Comparison of ENCODE assay signal across 23 mouse cellular contexts in genomic region chr3:136993473-136993872, GRCm38 (mm10).
DNase-seq lines count a peak whose midpoint lies in the region; ATAC-seq and TF ChIP-seq lines count a peak whose summit lies in the region.
"Had no signal": no experiment of that assay in that cellular context is flagged by ENCODE, and none has a peak within 500 bp of the region (broad histone marks: within the 10 kb centered on the region; RNA-seq: fewer than 3 reads in every experiment).

No protein-coding gene starts in this region.

- dilution Hi-C loops in CH12.LX (cut with MboI; ENCODE audit: extremely low pct_ligation_motif_present, extremely low pct_unique_long_range_greater_than_20kb, low sequenced_read_pairs), result no loop called here

- H3K9me3 ChIP-seq in intestine, embryonic 15.5 days, result no peaks in the 10 kb centered on the region
- no peaks in the 10 kb centered on the region for H3K9me3 ChIP-seq in intestine, embryonic 16.5 days (ENCODE audit: control insufficient read depth, low read length)
- no peaks in the 10 kb centered on the region for H3K9me3 ChIP-seq in lung, embryonic 16.5 days (ENCODE audit: control insufficient read depth, low read length)
- H3K9me3 ChIP-seq in CH12.LX (replicated peaks; ENCODE audit: low read length), result peaks cover 2% of the 10 kb centered on the region
- H3K9me3 ChIP-seq: forebrain, embryonic 10.5 days; heart, embryonic 12.5 days; heart, embryonic 15.5 days; hindbrain, embryonic 10.5 days; hindbrain, embryonic 13.5 days had no signal

- no peak overlapping the region for H3K9ac ChIP-seq in intestine, embryonic 15.5 days
- H3K9ac ChIP-seq in intestine, embryonic 16.5 days (ENCODE audit: low read depth, low read length), result no peak overlapping the region
- no peak overlapping the region for H3K9ac ChIP-seq in lung, embryonic 16.5 days (ENCODE audit: low read length)
- H3K9ac ChIP-seq in CH12.LX (ENCODE audit: insufficient read depth, low read depth), result no peak overlapping the region
- H3K9ac ChIP-seq: heart, embryonic 12.5 days; heart, embryonic 15.5 days; hindbrain, embryonic 13.5 days had no signal

- no peak overlapping the region for H3K4me2 ChIP-seq in intestine, embryonic 15.5 days (replicated peaks)
- H3K4me2 ChIP-seq in intestine, embryonic 16.5 days (ENCODE audit: low read depth, low read length), result no peak overlapping the region
- no peak overlapping the region for H3K4me2 ChIP-seq in lung, embryonic 16.5 days (ENCODE audit: low read depth, low read length)
- no peak overlapping the region for H3K4me2 ChIP-seq in CH12.LX (ENCODE audit: insufficient read depth, low read depth, poor library complexity, severe bottlenecking)
- H3K4me2 ChIP-seq: heart, embryonic 12.5 days; heart, embryonic 15.5 days; hindbrain, embryonic 13.5 days had no signal

- TF ChIP-seq EP300 in CH12.LX (IDR thresholded peaks at IDR 0.05; ENCODE audit: low read length), result peak; percentile 64

- in situ Hi-C loops in CH12.LX (cut with MboI; ENCODE audit: low pct_ligation_motif_present, low pct_unique_long_range_greater_than_20kb, low sequenced_read_pairs), result no loop called here

- H3K27ac ChIP-seq in intestine, embryonic 15.5 days, result no peak overlapping the region
- H3K27ac ChIP-seq in intestine, embryonic 16.5 days (ENCODE audit: low read length), result no peak overlapping the region
- no peak overlapping the region for H3K27ac ChIP-seq in lung, embryonic 16.5 days (ENCODE audit: low read length)
- no peak overlapping the region for H3K27ac ChIP-seq in CH12.LX (ENCODE audit: insufficient read depth, low read depth)
- H3K27ac ChIP-seq: forebrain, embryonic 10.5 days; gastrocnemius, adult 2 months; heart, embryonic 15.5 days; hindbrain, embryonic 10.5 days; hindbrain, embryonic 13.5 days had no signal

- H3K79me2 ChIP-seq in CH12.LX (replicated peaks; ENCODE audit: control insufficient read depth, extremely low read depth, insufficient read depth, poor library complexity, severe bottlenecking), result no peaks in the 10 kb centered on the region

- TF ChIP-seq POLR2A in CH12.LX (IDR thresholded peaks at IDR 0.05; ENCODE audit: low read depth, low read length), result no peak

- H3K4me3 ChIP-seq in intestine, embryonic 15.5 days (replicated peaks), result no peak overlapping the region
- no peak overlapping the region for H3K4me3 ChIP-seq in intestine, embryonic 16.5 days (ENCODE audit: low read length)
- H3K4me3 ChIP-seq in lung, embryonic 16.5 days (ENCODE audit: low read length), result no peak overlapping the region
- H3K4me3 ChIP-seq in CH12.LX (replicated peaks in 1 of 3; ENCODE audit: low read depth in 2 of 3, low read length in 2 of 3, poor library complexity in 1 of 3), result no peak overlapping the region
- H3K4me3 ChIP-seq: forebrain, embryonic 10.5 days; gastrocnemius, adult 2 months; heart, embryonic 12.5 days; heart, embryonic 15.5 days; hindbrain, embryonic 10.5 days; hindbrain, embryonic 13.5 days had no signal

- TF ChIP-seq RAD21 in CH12.LX (IDR thresholded peaks at IDR 0.05; ENCODE audit: low read depth, low read length), result no peak; the same call in 1 of the 2 replicates

- peak; percentile 49; the same call in 1 of the 2 replicates for ATAC-seq in intestine, embryonic 15.5 days
- ATAC-seq in intestine, embryonic 16.5 days, result no peak
- ATAC-seq in lung, embryonic 16.5 days (ENCODE audit: low read depth), result peak; percentile 82
- ATAC-seq: activated CD4-positive, CD25-positive, alpha-beta regulatory T cell, adult 4 months; CD4-positive, CD25-positive, alpha-beta regulatory T cell, adult 4 months; forebrain, embryonic 14.5 days; hindbrain, embryonic 16.5 days had no signal

- H3K27me3 ChIP-seq in intestine, embryonic 15.5 days (replicated peaks), result no peaks in the 10 kb centered on the region
- H3K27me3 ChIP-seq in intestine, embryonic 16.5 days (replicated peaks; ENCODE audit: control insufficient read depth, insufficient read depth, low read length), result 0 out of 2 replicates have a peak, but pooled peaks cover 2% of the 10 kb centered on the region
- H3K27me3 ChIP-seq in lung, embryonic 16.5 days (ENCODE audit: control insufficient read depth, insufficient read depth, low read depth, low read length), result no peaks in the 10 kb centered on the region
- H3K27me3 ChIP-seq in CH12.LX (replicated peaks), result no peaks in the 10 kb centered on the region
- H3K27me3 ChIP-seq: heart, embryonic 12.5 days; heart, embryonic 15.5 days; hindbrain, embryonic 13.5 days had no signal

- no peaks in the 10 kb centered on the region for H3K36me3 ChIP-seq in intestine, embryonic 15.5 days
- H3K36me3 ChIP-seq in intestine, embryonic 16.5 days (ENCODE audit: control insufficient read depth, insufficient read depth, low read length), result no peaks in the 10 kb centered on the region
- no peaks in the 10 kb centered on the region for H3K36me3 ChIP-seq in lung, embryonic 16.5 days (ENCODE audit: control insufficient read depth, insufficient read depth, low read length)
- H3K36me3 ChIP-seq in CH12.LX (replicated peaks in 1 of 2; ENCODE audit: control insufficient read depth in 1 of 2, insufficient read depth in 1 of 2, low read length in 1 of 2), result no peaks in the 10 kb centered on the region
- H3K36me3 ChIP-seq: forebrain, embryonic 10.5 days; heart, embryonic 12.5 days; heart, embryonic 15.5 days; hindbrain, embryonic 10.5 days; hindbrain, embryonic 13.5 days had no signal

- no peak for DNase-seq in lung, postnatal 25 days (ENCODE audit: low spot score)
- peak; percentile 74 for DNase-seq in CH12.LX (ENCODE audit: extremely low read depth)
- DNase-seq in brain, adult 2 months (ENCODE audit: low read depth, low spot score), result peak; percentile 58
- DNase-seq: adrenal gland, adult 8-10 months; adrenal gland, postnatal 25 days; cerebellum, adult 18-20 months; gastrocnemius, adult 2 months; gastrocnemius, postnatal 14 days; heart, adult 11 months; heart, postnatal 10 days; heart, postnatal 36 days had no signal

- WGBS in intestine, embryonic 15.5 days, result 44% methylated on average over 2 of the region's 2 CpGs
- 54% methylated on average over 2 of the region's 2 CpGs for whole genome bisulfite sequencing in intestine, embryonic 16.5 days
- WGBS in lung, embryonic 16.5 days, result 46% methylated on average over 2 of the region's 2 CpGs

- TF ChIP-seq CTCF in CH12.LX (conservative IDR thresholded peaks at IDR 0.05 in 1 of 2, IDR thresholded peaks at IDR 0.05 in 1 of 2; ENCODE audit: low read depth in 2 of 2, low read length in 2 of 2), result 0 out of 4 replicates have a peak, but pooled peaks of 1 of the 2 experiments have one; percentile 8

- no peaks in the 10 kb centered on the region for H3K4me1 ChIP-seq in intestine, embryonic 15.5 days (replicated peaks)
- no peaks in the 10 kb centered on the region for H3K4me1 ChIP-seq in intestine, embryonic 16.5 days (ENCODE audit: control insufficient read depth, insufficient read depth, low read length)
- H3K4me1 ChIP-seq in lung, embryonic 16.5 days (replicated peaks; ENCODE audit: control insufficient read depth, insufficient read depth, low read length), result no peaks in the 10 kb centered on the region
- peaks cover 0 to 17% of the 10 kb centered on the region in 2 experiments; a peak in 3 of 4 replicates for H3K4me1 ChIP-seq in CH12.LX (ENCODE audit: control insufficient read depth in 1 of 2, insufficient read depth in 2 of 2)
- H3K4me1 ChIP-seq: forebrain, embryonic 10.5 days; heart, embryonic 12.5 days; heart, embryonic 15.5 days; hindbrain, embryonic 10.5 days; hindbrain, embryonic 13.5 days had no signal

TF ChIP-seq in CH12.LX, 34 proteins besides CTCF, POLR2A, EP300 and RAD21 (continues in another document):
- TF ChIP-seq MAFK (IDR thresholded peaks at IDR 0.05; ENCODE audit: insufficient replicate concordance, low read length) (0 out of 2 replicates have a peak, but pooled peaks have one; percentile 20), TCF12 (IDR thresholded peaks at IDR 0.05; ENCODE audit: low read depth, low read length) (no peak), SMC3 (IDR thresholded peaks at IDR 0.05; ENCODE audit: low read depth, low read length) (0 out of 2 replicates have a peak, but pooled peaks have one; percentile 8), MAX (IDR thresholded peaks at IDR 0.05; ENCODE audit: low read length) (peak; percentile 15; the same call in 1 of the 2 replicates), KAT2A (IDR thresholded peaks at IDR 0.05; ENCODE audit: insufficient replicate concordance, low read length) (0 out of 2 replicates have a peak, but pooled peaks have one; percentile 14), ZMIZ1 (IDR thresholded peaks at IDR 0.05; ENCODE audit: low read depth, low read length) (no peak), CHD2 (IDR thresholded peaks at IDR 0.05; ENCODE audit: low read length) (no peak; the same call in 1 of the 2 replicates), NELFE (IDR thresholded peaks at IDR 0.05; ENCODE audit: low read depth, low read length) (no peak), E2F4 (IDR thresholded peaks at IDR 0.05; ENCODE audit: insufficient replicate concordance, low read depth, low read length) (no peak), TBP (conservative IDR thresholded peaks at IDR 0.05; ENCODE audit: low read depth, low read length) (no peak), RCOR1 (conservative IDR thresholded peaks at IDR 0.05; ENCODE audit: low read depth, low read length) (no peak; the same call in 1 of the 2 replicates), MXI1 (IDR thresholded peaks at IDR 0.05; ENCODE audit: low read depth, low read length) (no peak), POLR2AphosphoS2 (IDR thresholded peaks at IDR 0.05; ENCODE audit: low read depth, low read length) (no peak), ELF1 (IDR thresholded peaks at IDR 0.05; ENCODE audit: low read depth, low read length) (no peak), ZC3H11A (IDR thresholded peaks at IDR 0.05; ENCODE audit: low read depth, low read length) (no peak), UBTF (IDR thresholded peaks at IDR 0.05; ENCODE audit: low read depth, low read length) (no peak), GABPA (IDR thresholded peaks at IDR 0.05; ENCODE audit: insufficient replicate concordance, low read depth, low read length) (no peak), MEF2A (IDR thresholded peaks at IDR 0.05; ENCODE audit: borderline replicate concordance, low read depth, low read length) (no peak), ZKSCAN1 (IDR thresholded peaks at IDR 0.05; ENCODE audit: borderline replicate concordance, low read depth, low read length) (no peak), ETS1 (conservative IDR thresholded peaks at IDR 0.05; ENCODE audit: low read depth, low read length) (no peak), HCFC1 (IDR thresholded peaks at IDR 0.05; ENCODE audit: low read depth, low read length) (no peak), BHLHE40 (IDR thresholded peaks at IDR 0.05; ENCODE audit: low read depth, low read length) (peak; percentile 40; the same call in 1 of the 2 replicates), ZNF384 (IDR thresholded peaks at IDR 0.05; ENCODE audit: low read depth, low read length) (no peak), JUND (conservative IDR thresholded peaks at IDR 0.05; ENCODE audit: low read depth, low read length) (0 out of 2 replicates have a peak, but pooled peaks have one; percentile 14), NRF1 (IDR thresholded peaks at IDR 0.05; ENCODE audit: low read depth, low read length) (no peak), IRF4 (IDR thresholded peaks at IDR 0.05; ENCODE audit: low read depth, low read length) (0 out of 2 replicates have a peak, but pooled peaks have one; percentile 3)
